Mouse (Mus musculus) thymus, postnatal 14 days (tissue): Measurements from ENCODE around the gene Shroom3.
"Not testable (repeated sequence)": the region's sequence is repeated elsewhere in the genome, so short reads cannot be mapped to it uniquely, and the experiment has no call there.

Experiments used
- DNase-seq: peaks from one replicate; pipeline ENCODE4 v3.0.0; 2021

Shroom3 gene

DNA sequence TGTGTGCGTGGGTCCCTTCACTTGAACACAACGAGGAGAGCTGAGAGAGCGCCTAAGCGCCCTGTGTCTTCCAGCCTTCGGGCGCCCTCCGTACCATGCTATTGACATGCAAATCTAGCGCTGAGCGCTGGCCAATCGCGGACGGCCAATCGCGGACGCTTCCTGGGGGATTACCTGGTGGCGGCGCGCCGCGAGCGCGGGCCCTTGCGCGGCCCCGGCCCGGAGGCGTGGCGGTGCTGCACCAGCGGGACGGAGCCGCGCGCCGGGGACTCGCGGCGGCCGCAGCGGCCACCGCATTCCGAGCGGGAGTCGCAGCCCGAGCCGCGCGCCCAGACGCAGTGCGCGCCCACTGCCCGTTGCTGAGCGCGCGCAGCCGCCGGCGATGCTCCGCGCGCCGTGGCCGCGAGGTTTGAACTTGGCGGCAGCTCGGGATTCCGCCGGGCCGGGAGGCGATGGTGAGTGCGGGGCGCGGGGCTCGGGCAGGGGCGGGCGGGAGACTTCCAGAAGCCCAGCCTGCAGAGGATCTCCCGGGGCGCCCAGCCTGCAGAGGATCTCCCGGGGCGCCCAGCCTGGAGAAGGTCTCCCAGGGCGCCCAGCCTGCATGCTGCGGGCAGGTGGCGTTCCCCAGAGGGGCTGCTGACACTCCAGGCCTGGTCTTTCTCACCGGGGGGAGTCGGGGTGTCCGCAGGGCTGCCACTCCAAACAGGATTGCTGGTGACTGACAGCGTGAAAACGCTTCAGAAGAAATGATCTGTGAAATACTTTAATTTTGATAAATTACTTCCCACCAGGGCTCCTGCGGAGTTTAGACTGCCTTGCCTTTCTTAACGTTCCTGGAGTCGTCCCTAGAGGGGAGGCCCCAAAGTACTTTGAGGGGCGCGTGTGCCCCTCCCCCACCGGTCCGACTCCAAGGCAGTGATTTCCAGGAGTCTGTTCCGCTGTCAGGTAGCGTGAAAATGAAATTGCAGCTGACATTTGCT is 214.8 kb downstream of the Shroom3 start:
- DNase-seq, result peak; percentile 69

DNA sequence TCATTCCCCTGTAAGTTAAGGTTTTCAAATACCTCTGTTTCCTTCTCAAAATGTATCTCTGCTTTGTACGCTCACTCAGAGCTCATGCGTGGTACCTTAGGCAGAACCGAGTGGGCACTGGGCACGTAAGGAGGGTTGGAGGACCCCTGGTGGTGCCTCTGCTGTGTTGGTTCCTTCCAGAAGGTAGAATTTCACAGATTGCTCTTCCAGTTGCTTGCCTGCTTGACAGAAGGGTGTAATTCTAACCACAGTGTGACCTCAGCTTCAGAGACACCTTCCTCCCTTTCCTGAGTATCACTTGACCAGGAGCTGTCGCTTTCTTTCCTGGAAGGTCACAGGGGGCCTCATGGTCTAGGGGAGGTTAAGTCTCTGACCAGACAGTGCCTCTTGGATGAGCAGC is 217.2 kb downstream of the Shroom3 start:
- DNase-seq, result no peak

DNA sequence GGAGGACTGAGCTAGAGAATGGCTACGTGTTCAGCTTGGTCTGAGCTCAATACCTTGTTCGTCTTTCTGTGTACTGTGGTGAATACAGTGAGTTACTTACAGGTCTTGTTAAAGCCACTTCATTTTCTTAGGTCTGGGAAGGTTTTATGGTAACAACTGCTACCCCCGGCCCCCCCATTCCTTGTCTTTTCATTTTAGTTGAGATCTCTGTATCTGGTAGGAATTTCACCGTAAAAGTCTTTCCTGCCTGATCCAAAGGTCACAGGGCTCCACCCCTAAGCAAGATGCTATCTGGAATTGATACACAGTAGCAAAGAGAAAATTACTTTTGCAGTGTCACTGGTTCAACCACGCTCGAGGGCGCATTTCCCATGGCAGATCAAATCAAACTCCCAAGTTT is 218.6 kb downstream of the Shroom3 start:
- DNase-seq, result no peak

DNA sequence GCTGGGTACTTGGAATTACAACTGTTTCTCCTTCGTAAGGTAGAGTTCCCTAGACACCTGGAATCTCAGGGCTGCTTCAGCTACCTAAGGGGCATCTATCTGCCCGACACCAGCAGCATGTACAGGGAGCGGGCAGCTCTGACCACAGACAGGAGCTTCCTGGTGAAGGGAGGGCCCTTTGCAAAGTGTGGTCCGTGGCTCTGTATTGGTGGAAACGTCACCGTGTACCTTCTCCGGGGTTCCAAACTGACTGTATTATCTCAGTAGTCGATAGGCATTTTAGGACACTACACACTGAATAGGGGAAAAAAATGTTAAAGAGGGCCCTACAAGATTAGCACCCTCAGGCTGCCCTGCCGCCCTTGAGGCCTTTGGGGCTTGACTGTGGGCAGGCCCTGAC is 221.9 kb downstream of the Shroom3 start:
- DNase-seq, result no peak

DNA sequence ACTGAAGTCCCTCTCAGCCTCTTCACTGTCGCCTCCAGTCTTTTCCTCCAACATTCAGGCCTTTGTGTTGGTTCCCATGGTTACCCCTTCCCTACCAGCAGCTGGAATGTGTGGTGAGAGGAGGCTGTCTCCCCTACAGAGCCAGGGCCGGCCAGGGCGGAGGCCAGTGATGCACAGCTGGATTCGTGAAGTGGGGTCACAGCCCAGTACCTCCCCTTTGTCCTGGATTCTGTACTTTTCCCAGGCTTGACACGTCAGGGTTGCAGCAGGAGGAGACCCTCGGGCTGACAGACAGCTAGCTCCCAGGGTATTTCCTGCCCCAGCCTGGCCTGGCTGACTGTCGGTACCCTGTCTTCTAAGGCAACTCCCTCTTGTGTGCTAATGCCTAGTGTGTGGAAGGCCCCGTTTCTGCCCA is 222.4 kb downstream of the Shroom3 start:
- DNase-seq, result no peak

DNA sequence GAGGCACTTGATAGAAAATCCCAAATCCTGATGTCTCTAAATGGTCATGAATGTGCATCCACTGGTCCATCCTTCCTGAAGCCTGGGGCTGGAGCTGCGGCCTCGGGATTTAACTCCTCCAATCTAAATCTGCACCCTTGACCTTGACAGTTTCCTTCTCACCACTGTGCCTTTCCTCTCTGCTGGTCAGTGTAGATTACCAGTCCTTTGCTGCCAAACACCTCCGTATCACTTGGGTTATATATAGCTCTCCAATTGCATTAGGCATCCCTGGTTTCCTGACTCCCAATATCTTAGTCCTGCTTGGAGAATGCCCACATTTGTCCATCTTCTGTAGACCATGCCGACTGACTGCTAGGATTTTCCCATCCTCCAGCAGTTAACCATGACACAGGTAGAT is 225.0 kb downstream of the Shroom3 start:
- no peak for DNase-seq

DNA sequence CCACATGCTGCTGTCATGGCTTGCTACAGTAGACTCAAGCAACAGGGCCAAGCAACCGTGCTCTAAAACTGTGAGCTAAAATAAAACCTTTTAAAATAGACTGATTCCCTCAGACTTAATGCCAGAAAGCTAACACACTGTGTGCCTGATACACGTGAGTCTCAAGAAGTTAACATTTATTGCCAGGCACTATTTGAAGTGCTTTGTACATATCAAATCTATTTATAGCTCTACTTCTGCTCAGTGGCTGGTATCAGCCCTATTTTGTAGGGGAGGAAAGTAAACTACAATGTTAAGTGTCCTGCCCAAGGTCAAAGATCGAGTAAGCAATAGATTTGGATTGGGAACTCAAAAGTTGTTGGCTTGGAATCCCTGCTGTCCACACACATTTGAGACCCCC is 227.6 kb downstream of the Shroom3 start:
- DNase-seq, result no peak

DNA sequence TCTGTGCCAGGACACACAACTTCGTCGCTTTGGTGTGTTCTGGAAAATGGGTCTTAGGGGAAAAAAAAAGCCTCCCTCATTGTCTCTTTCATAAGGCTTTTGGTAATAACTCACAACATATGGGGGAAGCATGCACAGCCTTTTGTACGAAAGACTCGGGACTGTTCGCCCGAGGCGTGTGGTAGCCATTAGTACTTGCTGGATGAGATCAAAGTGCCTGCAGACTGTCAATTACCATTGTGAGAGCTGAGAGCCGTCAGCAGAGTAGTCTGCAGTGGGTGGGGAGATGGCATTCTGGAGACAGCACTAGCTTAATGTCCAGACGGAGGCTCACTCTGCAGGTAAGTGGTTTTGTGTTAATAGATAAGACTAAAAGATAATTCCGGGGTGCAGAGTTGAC is 232.2 kb downstream of the Shroom3 start:
- no peak for DNase-seq

DNA sequence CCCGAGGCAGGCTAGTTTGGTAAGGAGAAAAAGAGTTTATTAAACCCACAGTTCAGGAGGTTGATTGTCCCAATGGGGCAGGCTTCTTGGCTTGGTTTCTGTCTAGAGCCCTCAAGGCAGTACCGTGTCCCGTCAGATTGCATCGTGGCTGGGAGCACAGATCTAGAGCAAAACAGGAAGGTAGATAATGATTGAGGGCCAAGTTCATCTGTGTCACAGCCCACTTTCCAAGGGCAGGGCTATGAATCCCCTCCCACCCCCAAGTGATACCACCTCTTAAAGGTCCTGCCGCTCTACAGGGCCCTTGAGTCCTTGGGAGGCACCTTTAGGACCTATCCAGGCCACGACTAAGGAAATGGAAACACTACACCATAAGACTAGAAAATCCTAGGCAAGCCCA is 234.5 kb downstream of the Shroom3 start:
- no peak for DNase-seq

DNA sequence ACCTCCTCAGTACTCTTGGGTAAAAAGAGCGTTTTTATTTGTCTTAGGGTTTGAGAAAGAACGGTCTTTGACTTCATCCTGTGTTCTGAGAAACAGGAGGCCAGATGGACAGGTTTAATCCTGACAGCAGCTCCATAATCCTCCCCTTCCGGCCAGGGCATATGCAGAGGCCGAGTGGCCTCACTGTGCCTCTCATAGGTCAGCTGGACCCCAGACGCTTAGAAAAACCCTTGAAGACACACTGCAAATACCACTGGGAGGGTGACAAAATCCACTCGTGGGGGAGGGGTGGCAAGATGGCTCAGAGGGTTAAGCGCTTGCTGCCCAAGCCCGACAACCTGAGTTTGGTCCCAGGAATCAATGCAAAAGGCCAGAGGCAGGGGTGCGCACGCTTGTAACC is 234.9 kb downstream of the Shroom3 start:
- DNase-seq, result no peak

DNA sequence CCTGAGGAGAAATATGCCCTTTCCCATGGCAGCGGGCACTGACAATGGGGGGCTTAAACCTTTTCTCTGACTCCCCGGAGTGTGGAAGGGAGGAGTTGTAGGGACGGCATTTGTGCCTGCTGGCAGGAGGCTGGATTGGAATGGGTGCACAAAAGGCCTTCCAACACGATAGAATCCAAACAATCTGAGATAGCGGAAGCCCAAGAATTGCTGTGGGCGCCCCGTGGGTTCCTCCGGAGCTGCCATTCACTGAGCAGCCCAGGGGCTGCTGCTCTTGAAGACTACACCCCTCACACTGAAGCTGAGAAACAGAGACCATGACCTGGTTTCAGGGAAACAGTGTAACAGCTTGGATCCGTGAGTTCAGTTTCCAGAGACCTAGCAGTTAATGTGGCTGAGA is 235.6 kb downstream of the Shroom3 start:
- no peak for DNase-seq

DNA sequence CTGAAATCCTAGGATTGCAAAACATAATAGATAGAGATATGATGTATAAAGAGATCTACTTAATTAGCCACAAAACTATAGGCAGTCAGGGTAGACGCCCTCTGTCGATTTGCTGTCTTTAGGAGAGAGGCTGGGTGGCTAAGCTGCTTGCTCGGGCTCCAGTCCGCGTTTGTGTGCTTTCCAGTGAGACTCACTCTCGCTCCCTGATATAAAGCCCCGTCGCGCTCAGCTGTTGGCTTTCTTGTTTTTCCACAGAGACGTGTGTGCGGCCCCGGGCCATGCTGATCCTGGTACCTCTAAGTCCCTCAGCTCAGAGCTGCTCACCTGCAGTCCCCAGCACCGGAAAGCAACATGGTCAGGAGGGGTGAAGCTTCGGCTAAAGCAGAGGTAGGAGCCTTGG is 236.2 kb downstream of the Shroom3 start:
- no peak for DNase-seq

DNA sequence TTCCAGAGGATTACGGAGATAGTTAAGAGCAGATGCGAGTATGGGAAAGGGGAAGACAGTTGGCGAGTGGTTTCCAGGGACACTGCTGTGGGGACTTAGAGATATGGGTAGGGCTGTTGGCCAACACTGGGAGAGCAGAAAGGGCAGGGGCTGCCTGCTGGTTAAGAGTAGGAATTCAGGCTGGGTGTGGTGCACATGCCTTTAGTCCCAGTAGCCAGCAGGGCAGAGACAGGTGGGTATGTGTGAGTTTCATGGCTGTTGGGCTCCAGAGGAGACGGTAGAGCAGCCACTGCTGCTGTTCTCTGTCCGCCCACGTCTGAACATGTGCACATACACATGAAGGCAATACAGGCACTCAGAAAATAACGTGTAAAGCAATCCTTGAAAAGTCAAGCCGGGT is 237.7 kb downstream of the Shroom3 start:
- DNase-seq, result no peak

DNA sequence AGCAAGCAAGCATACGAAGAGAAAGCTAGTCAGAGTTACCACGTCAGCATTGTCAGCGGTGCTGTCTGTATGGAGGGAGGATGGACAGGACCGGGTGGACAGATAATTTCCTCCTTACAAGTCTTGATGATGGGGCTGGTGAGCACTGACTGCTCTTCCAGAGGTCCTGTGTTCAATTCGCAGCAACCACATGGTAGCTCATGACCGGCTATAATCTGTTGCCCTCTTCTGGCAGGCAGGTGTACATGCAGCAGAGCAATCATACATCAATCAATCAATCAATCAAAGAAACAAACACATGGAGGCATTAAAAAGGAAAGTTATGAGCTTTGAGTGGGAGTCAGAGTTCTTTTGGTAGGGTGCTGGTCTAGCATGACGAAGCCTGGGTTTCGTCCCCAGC is 238.5 kb downstream of the Shroom3 start:
- DNase-seq, result no peak

DNA sequence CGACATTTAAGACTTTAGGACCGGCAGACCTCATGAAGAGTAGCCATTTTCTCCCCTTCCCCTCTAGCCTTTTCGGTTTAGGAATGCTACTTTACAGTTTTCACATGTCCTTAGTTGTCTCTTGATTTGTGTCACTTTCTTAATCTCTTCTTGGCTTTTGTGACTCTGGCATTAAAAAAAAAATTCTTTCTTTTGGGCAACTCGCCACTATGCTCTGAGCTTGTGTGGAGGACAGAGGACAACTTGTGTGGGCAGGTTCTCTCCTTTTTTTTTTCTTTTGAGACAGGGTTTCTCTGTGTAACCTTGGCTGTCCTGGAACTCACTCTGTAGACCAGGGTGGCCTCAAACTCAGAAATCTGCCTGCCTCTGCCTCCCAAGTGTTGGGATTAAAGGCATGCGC is 239.7 kb downstream of the Shroom3 start:
- not testable (repeated sequence) for DNase-seq

DNA sequence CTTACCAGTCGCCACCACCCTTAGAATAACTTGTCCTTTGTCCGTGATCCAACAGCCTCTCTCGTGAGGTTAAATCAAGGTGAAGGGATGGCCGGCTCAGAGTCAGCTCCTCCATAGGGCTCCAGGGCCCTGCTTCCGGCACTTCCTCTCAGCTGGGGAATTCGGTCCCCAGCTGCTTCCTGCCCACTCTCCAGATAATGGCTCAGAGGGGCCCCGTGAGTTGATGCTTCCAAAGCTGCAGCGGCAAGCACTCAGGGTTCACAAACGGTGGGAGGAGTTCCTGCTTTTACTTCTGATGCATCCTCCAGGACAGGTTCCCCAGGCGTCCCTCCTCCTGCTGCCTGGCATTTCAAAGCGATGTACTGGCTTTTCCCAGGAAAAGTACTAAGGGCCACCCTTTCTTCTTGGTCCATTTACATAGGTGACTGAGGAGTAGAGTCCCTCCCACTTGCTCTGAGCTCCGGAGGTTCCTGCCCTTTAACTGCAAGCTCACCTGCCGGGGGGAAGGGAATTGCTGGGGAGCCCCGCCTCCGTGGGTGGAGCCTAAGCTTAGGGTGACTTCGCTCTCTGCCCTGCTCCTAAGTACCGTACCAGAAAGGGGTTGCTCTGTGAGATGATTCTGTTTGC is 241.7 kb downstream of the Shroom3 start:
- DNase-seq, result peak; percentile 48

DNA sequence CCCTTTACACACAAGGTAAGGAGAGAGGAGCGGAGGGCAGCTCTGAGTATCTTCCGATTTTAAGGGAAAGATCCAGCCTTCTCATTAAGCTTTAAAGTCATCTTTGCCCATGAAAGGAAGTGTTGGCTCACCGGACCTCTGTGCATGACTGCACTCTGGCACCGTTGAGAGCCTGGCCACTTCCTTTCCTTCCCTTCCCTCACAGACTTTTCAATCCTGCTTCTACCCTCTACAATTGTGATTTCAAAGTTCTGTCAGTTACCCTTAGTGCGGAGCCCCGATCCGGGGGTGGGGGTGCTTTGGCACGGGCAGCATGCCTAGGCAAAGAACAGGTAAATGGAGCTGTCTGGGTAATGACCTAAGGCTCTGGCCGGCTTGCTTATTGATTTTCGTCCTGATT is 244.4 kb downstream of the Shroom3 start:
- no peak for DNase-seq

DNA sequence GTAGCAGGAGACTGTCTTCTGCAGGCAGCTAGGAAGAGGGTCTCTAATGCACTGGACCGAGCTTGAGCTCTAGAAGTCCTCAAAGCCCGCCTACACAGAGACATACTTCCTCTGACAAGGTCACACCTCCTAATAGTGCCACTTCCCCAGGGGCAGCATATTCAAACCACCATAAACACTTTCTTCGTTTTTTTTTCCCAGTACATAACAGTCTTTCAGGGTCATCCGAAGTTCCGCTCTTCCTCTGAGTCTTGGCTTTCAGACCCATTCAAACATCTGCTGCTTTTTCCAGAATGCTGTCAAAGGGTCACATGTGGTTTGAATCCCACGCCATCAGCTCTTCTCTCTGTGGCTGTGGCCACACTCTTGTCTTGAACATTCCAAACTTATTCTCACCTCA is 247.3 kb downstream of the Shroom3 start:
- no peak for DNase-seq

DNA sequence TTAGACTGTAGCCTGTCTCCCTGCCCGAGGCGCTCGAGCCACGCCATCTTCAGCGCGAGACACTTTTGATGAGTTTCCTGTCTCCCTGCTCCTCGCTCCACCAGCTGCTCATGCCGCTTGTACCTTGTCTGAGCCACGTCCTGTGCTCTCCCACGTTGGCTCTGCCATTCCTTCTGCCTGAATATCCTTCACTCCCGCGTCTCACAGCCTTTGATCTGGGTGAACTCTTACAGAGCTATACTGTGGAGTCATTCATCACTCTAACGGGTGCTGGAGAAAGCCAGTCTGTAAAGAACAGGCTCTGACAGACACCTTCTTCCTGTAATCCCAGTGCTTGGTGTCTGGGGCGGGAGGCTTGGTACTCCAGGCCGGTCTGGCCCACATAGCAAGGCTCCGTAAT is 248.1 kb downstream of the Shroom3 start:
- no peak for DNase-seq

DNA sequence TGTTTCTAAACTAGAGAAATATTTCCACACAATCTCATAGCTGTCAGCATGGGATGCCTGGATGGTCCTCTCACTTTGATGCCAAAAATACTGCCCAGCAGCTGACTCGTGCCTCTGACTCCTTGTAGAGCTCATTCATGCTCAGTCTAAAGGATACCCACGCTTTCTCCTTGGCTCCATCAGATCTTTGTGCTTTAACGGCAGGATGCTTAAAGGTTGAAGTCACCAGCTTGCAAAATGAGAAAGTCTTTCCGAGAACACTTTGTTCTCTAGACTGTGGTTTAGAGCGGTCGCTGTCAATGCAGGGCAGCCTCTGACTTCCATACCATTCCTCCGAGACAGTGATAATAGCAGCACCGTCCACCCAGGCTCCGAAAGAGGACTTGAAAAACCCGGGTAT is 249.8 kb downstream of the Shroom3 start:
- no peak for DNase-seq

DNA sequence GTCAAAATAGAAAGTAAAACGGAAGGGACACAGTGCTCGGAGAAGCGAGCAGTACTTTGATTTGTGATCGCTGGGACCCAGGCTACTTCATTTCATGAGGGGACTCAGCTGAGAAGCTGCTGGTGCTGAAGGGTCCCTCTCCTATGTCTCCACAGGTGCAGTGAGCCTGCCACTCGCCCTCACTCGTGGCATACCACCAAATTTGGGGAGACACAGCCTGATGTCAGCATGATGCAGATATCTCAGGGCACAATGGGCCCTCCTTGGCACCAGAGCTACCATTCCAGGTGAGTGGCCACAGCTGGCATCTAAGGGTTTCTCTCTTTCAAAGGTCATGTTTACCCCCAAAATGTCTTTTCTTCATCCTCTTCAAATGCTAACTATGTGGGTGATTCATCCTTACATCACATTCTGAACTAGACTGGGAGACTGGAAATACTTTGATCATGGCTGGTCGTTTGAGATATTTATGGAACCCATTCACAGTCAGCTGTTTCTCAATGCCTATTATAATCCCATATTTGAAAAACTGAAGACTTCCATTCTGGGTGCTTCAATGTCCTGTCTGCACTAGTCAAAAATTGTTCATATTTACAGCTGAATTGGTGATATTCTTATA is 250.5 kb downstream of the Shroom3 start:
- no peak for DNase-seq

DNA sequence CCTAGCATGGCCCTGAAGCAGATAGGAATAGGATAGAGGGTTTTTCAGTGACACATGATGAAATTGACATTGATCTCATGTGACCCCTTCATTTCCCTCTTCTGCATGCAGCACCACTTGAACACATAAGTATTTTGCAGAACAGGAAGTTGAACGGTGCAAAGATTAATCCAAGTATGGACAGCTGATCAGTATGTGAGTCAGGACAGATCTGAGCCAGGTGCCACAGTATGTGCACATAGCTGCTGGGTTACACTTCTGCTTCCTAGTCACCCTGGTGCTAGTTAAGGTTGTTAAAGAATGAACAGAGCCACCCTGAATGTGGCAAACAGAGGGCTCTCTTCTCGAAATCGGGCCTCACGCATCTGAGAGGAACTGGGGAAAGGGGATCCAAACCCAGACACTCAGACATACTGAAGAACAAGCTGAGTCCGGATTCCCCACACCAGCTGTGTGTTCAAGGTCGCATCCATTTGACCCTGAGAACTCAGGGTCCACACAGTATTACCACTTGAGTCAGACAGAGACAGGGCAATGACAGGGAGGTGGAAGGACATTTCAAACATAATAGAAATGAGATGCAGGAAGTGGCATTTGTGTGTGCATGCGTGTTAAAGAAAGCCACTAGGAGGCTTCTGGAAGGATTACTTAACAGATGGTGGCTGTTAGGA is 251.2 kb downstream of the Shroom3 start:
- DNase-seq, result no peak

DNA sequence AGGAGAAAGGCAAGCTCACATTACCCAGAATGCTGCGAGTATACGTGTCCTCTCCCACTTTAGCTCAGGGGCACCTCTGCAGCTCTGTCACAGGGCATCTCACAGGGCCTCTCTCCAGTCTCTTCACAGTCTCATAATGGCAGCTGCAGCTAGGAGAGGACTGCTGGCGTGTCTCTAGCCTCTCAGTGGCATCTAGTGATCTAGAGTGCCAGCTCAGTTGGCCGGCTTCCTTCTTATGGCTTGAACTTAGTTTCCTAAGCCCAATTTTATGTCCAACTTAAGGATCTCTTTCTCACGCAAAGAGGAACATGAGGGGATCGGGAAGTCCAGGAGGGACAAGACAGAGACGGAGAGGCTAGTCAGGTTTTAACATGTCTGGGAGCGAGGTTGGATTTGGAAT is 252.6 kb downstream of the Shroom3 start:
- no peak for DNase-seq

DNA sequence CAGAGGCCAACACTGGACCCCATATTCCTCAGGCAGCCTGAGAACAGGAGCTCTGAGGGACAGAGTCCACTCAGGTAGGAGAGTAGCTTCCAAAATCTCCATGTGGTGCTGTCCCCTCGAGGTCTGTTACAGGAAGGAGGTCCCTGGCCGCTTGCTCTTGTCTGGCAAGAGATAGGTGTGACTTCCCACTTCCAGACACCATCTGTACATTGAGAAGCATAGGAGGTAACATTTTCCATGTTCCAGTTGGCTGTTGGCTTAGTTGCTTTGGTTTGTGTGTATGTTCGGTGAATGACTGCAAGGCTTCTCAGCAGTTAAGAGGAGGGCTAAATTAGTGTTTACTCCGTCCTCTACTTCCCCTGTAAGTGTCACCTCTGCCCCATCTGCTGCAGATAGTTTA is 254.5 kb downstream of the Shroom3 start:
- no peak for DNase-seq
